Mouse (Mus musculus) layer of hippocampus, adult 2 months (tissue): Measurements from ENCODE around the gene Rnf34. TPM values are rescaled to one million over a fixed set of nuclear protein-coding genes. Genes with fewer than 3 reads are reported as not detected.

ENCODE experiments used
- DNase-seq, 2 experiments: peaks; one replicate each; pipeline ENCODE4 v3.0.0; 2022; ENCODE audit warnings: low spot score in 2 of 2
- H3K27ac ChIP-seq: fragments of 200-600 bp; 2 replicates; pipeline ENCODE4 v1.8.1; 2022
- H3K4me3 ChIP-seq: fragments of 200-600 bp; 2 replicates; pipeline ENCODE4 v1.8.1; 2022; ENCODE audit warnings: mild to moderate bottlenecking
- CTCF ChIP-seq: fragments of 200-600 bp; conservative IDR thresholded peaks from 2 replicates; pipeline ENCODE4 v1.8.1; 2022; ENCODE audit warnings: antibody characterized with exemption, mild to moderate bottlenecking, moderate library complexity
- total RNA-seq, 2 experiments: library from RNA; stranded (reverse); gene quantifications; 2 replicates each; pipeline ENCODE4 v1.2.3; 2021

The Rnf34 gene
- total RNA-seq, 2 experiments from 2014 or later: 53.7 to 54.1 TPM

DNA sequence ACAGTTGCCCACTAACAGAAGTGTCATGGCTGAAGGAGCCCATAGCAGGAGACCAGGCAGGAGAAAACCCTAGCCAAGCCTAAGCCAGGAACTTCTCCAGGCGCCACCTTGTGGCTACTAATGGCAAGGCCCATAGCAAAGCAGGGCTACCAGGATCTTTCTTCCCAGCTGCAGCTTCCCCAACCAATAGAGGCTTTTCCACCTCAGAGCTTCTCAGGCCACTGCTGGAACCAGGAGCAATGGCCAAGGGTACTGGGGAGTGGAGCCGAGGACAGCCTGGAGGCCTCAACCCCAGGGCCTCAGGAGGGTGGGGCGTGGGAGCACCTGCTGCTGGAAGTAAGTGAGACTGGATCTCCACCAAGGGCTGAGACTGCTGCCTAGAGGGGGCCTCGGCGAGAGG, 31.5 kb downstream of the Rnf34 start:
- TF ChIP-seq CTCF: peak; percentile 97
- DNase-seq: peak; percentile 59 to 78
- Histone ChIP-seq H3K27ac (no peak overlapping the region), H3K4me3 (no peak overlapping the region)

DNA sequence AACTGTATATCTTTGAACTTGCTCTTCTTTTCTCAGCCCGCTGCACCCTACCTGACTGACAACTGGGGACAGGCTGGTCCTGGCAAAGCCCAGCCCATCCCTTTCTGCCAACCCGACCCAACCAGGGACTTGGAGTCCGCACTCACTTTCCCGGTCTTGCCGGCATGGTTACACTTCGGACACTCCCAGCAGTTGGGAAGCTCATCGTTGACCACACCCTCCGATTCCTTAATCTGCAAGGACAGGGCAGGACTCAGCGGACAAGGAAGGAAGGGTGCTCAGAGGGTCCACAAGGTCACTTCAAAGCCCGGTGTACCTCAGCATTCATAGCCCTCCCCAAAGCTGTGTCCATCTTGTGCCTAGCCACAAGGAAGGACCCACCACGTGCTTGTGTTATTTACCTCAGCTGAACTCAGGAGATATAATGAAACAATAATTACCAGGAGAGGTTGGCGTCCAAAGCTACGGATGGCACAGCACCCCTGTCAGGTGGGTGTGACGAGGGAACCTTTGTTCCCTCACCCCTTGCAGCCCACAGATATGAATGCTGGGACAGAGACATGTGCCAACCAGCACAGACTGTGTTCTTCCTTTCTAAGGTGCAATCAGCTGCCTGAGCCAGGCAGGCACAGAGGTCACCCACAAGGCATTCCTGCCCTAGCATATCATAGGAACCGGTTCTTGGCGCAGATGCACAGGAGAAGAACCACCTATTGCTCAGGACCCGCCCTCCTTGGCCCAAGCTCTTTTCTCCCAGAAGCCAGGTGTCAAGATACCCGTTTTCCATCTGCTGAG, 32.6 kb downstream of the Rnf34 start:
- Histone ChIP-seq H3K4me3 (no peak overlapping the region), H3K27ac (no peak overlapping the region)
- no peak for TF ChIP-seq CTCF
- DNase-seq: no peak

DNA sequence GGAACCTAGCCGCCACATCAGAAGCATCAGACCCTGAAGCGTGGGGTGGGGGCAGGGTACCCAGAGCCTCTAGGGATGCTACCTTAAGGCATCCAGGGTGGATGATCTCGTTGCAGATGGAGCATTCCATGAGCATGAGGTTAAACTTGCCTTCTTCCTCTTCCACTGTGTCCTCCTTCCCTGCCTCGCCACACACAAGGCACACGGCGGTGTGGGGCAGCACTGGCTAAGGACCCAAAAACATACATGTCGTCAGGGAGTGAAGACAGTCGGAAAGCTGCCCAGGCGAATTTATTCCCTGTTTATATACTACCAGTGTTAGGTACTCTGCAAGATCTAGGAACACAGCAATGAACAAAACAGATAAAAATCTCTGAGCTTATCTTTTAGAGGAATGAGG, 33.4 kb downstream of the Rnf34 start:
- DNase-seq: no peak
- H3K27ac ChIP-seq: no peak overlapping the region
- TF ChIP-seq CTCF: no peak
- H3K4me3 ChIP-seq: no peak overlapping the region

- no peak overlapping the region for H3K4me3 ChIP-seq
- no peak for DNase-seq
- H3K27ac ChIP-seq: no peak overlapping the region
- no peak for TF ChIP-seq CTCF
Measured at GRCm38 (mm10) chr5:122883652-122884235, 33.9 kb downstream of the Rnf34 start.

DNA sequence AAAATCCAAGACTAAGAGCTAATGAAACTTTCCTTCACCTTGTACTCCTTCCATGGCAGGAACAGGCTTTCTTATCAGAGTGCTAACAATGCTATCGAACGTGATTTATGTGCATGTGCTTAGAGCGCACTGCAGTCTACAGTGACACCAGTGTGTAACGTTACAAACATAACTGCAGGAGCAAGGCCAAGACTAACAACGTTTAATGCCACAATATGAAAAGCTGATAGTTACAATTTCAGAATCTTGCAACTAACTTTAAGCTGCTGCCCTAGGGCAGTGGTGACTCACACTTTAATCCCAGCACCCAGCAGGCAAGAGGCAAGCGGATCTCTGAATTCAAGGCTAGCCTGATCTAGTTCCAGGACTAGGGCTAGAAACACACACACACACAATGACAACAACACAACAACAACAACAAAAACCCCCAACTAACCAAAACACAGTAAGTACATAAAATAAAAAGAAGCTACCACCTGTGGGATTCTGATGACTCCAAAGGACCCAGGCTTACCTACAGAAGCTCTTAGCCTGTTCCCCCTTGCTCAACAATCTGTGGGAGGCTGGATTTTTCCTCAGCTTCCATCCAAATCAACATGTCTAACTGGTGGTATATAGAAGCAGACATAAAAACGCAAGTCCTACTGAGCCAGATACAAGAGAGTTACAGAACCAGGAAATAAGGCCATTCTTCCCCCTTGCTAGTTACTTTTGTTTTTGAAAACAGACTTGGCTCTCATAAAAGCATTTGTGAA, 34.9 kb downstream of the Rnf34 start:
- no peak overlapping the region for H3K27ac ChIP-seq
- TF ChIP-seq CTCF: no peak
- DNase-seq: no peak
- no peak overlapping the region for H3K4me3 ChIP-seq

- no peak for DNase-seq
- Histone ChIP-seq H3K27ac (no peak overlapping the region), H3K4me3 (no peak overlapping the region)
- no peak for TF ChIP-seq CTCF
Measured at GRCm38 (mm10) chr5:122887033-122887432, 37.2 kb downstream of the Rnf34 start.

GRCm38 (mm10) chr5:122887926-122888611, 38.2 kb downstream of the Rnf34 start:
- H3K27ac ChIP-seq: no peak overlapping the region
- H3K4me3 ChIP-seq: no peak overlapping the region
- no peak for TF ChIP-seq CTCF
- no peak for DNase-seq

GRCm38 (mm10) chr5:122888612-122889214, 38.9 kb downstream of the Rnf34 start:
- no peak for DNase-seq
- no peak for TF ChIP-seq CTCF
- Histone ChIP-seq H3K4me3 (no peak overlapping the region), H3K27ac (no peak overlapping the region)

DNA sequence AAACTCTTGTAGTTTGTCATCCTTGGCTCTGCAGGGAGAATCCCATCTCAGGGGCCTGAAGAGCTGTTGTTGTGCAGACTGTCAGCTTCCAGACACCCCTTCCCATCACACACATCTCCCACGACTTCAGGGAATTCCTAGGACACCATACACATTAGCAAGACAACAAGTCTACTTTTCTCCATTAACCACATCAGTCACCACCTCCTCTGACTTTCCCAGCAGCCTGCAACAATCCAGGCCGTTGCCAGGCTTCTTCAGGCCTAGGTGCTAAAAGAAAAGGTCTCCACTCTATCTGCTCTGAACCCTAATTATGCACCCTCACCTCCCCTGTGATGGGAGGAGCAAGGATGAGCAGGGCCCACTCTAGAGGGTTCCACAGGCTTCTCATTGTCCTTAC, 40.5 kb downstream of the Rnf34 start:
- no peak for DNase-seq
- Histone ChIP-seq H3K27ac (no peak overlapping the region), H3K4me3 (no peak overlapping the region)
- TF ChIP-seq CTCF: no peak

GRCm38 (mm10) chr5:122893270-122893669, 43.4 kb downstream of the Rnf34 start:
- no peak for TF ChIP-seq CTCF
- Histone ChIP-seq H3K27ac (no peak overlapping the region), H3K4me3 (no peak overlapping the region)
- DNase-seq: no peak

- peak; percentile 91 for TF ChIP-seq CTCF
- Histone ChIP-seq H3K27ac (no peak overlapping the region), H3K4me3 (no peak overlapping the region)
- peak; percentile 47 to 64 for DNase-seq
Measured at GRCm38 (mm10) chr5:122894007-122894637, 44.3 kb downstream of the Rnf34 start.

- no peak for DNase-seq
- Histone ChIP-seq H3K4me3 (no peak overlapping the region), H3K27ac (no peak overlapping the region; the same call in 1 of the 2 replicates)
- no peak for TF ChIP-seq CTCF
Measured at GRCm38 (mm10) chr5:122894821-122895220, 45.0 kb downstream of the Rnf34 start.
